Mouse (Mus musculus) brain, embryonic 14.5 days (tissue): ENCODE data around the gene St6galnac5. TPM values are rescaled to one million over a fixed set of nuclear protein-coding genes. Genes with fewer than 3 reads are reported as not detected.
"Not testable (repeated sequence)": the region's sequence is repeated elsewhere in the genome, so short reads cannot be mapped to it uniquely, and the experiment has no call there.

Experiments
- DNase-seq: peaks from one replicate; pipeline ENCODE4 v3.0.0-alpha.2; 2011; ENCODE audit warnings: low read depth
- CTCF ChIP-seq: fragments of 200-500 bp; IDR thresholded peaks from 2 replicates; pipeline ENCODE4 v1.5.1; 2012; ENCODE audit warnings: inconsistent platforms, mild to moderate bottlenecking, moderate library complexity, borderline replicate concordance; ENCODE audit not compliant: insufficient read depth, insufficient read length; ENCODE audit errors: extremely low read depth
- POLR2A ChIP-seq: fragments of 200-500 bp; IDR thresholded peaks from 2 replicates; pipeline ENCODE4 v1.6.1; 2012; ENCODE audit warnings: mild to moderate bottlenecking, inconsistent platforms, borderline replicate concordance; ENCODE audit not compliant: poor library complexity, insufficient read depth, insufficient read length, severe bottlenecking; ENCODE audit errors: extremely low read depth
- polyA plus RNA-seq: library from polyadenylated mRNA; depleted of rRNA; stranded (reverse); fragments of >200 nt; gene quantifications from 2 replicates; pipeline ENCODE4 v1.2.3, GENCODE M21; 2012

St6galnac5 gene
- polyA plus RNA-seq, 1 experiment, result 24.4 TPM

GRCm38 (mm10) chr3:152797354-152797753 is 184.7 kb downstream of the St6galnac5 start:
- TF ChIP-seq CTCF (no peak), POLR2A (no peak)
- DNase-seq, result peak; percentile 17

DNA sequence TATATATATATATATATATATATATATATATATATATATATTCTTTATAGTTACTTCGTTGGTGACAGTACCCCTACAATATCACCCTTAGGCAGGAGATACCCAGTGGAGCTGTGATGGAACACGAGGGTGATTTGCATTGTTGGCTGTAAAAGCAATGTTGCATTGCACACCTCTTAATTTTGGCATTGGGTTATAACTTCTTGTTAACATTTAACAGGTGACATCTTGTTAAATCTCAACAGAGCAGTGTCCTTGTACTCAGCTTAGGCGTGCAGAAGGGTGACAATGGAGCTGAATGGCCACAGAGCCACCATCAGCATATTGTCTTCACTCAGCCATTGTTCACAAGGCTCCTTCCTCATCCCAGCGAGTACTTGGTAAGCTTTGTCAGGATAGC is 185.8 kb downstream of the St6galnac5 start:
- TF ChIP-seq CTCF, result no peak
- no peak for DNase-seq

GRCm38 (mm10) chr3:152793006-152793405 is 189.0 kb downstream of the St6galnac5 start:
- TF ChIP-seq CTCF (no peak), POLR2A (no peak)
- no peak for DNase-seq

DNA sequence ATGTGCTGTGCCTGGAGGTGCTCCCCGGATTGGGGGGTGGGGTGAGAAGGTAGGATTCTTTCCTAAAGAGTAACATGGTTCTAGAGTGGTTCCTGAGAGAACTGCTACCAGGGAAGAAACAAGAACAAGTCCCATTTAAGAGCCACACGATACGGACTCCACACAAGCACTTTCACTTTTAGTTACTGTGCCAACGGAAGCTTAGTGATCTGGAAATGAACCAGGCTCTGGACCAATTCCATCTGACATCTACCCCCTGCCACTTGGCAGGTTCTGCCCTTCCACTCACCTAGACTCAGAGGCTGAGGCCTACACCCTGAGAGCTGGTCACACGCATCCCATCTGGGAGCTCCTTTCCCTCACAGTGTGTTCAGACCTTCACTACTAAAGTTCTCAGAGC is 189.4 kb downstream of the St6galnac5 start:
- no peak for DNase-seq
- TF ChIP-seq POLR2A (no peak), CTCF (no peak)

DNA sequence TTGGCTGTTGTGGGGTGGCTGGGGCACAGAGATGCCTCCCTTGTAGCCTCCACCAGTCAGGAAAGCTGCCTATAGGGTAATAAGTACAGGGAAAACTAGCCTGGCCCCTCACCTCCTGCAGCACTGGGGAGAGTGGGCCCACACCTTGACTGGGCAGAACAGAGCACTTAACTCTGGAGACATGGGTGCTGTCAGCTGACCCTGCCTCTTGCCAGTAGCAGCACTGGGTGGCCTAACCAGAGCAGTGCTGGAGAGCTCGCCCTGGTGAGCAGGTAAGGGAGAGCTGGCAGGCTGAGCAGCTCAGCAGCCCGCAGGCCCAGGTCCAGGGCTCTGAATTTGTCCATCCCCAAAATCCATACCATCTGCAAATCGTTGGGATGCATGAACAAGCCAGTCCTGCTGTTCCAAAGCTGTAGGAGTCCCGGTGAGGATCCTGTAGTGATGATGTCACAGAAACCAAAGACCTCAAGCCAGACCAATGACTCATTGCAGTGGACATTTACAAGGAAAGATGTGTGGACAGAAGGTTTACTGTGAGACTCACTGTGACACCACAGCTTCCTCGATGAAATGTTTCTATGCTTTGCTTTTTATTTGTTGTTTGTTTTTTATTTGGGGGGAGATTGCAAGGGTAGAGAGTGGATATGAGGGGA is 193.6 kb downstream of the St6galnac5 start:
- DNase-seq, result not testable (repeated sequence)

GRCm38 (mm10) chr3:152784353-152784752 is 197.7 kb downstream of the St6galnac5 start:
- not testable (repeated sequence) for DNase-seq

DNA sequence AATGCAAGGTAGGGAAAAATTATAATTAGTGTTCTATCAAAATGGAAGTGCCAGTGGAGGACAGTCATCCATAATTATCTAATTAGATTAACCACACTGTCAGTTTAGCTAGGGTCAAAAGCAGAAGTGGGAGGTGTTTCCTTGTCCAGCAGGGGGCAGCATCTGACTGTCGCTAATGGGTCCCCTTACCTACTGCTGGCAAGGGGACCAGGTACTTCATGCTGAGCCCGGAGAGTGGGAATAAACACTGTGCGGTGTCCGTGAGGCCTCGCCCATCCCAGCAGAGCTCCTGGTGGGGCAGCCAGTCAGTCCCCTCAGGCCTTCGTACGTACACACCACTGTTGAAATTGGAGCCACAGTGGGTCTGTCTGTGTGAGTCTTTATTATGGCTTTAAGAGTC is 198.3 kb downstream of the St6galnac5 start:
- peak; percentile 91 for TF ChIP-seq CTCF
- TF ChIP-seq POLR2A, result no peak
- DNase-seq, result peak; percentile 92

DNA sequence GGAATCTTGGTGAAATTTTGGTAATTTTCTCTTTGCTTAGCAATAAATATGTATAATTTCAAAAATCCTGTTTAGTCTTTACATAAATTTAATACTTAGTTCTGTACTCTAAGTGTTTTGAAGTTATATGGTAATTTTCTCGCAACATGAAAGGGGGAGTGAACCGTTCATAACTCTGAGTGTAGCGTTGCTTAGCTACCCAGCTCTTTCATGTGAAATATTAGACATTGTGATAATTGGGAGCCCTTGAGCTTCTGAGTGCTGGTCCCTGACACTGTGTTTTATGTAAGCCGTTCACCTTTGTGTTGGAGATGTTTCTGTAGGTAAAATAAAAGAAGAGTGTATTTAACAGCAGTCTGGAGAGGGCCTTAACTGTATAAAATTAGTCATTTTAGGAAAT is 202.2 kb downstream of the St6galnac5 start:
- peak; percentile 59 for DNase-seq
- TF ChIP-seq CTCF (no peak), POLR2A (no peak)

- no peak for TF ChIP-seq CTCF
- TF ChIP-seq POLR2A, result no peak
- no peak for DNase-seq
Observed at GRCm38 (mm10) chr3:152776872-152777540, 205.0 kb downstream of the St6galnac5 start.

DNA sequence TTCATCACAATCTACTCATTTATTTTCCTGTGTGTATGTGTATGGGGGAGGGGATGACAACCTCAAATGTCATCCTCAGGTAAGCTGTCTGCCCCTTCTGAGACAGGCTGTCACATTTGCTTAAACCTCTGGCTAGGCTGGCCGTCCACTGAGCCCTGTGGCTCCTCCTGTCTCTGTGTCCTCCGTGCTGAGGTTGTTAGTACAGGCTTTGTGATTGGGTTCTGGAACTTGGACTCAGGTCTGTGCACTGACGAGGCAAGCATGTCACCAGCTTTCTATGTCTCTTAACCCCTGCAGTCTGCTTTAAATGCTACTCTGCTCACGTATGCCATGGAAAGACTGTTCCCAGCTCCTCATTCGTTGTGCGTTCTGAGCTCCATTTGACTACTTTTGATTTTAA is 205.7 kb downstream of the St6galnac5 start:
- no peak for TF ChIP-seq POLR2A
- TF ChIP-seq CTCF, result no peak
- no peak for DNase-seq

DNA sequence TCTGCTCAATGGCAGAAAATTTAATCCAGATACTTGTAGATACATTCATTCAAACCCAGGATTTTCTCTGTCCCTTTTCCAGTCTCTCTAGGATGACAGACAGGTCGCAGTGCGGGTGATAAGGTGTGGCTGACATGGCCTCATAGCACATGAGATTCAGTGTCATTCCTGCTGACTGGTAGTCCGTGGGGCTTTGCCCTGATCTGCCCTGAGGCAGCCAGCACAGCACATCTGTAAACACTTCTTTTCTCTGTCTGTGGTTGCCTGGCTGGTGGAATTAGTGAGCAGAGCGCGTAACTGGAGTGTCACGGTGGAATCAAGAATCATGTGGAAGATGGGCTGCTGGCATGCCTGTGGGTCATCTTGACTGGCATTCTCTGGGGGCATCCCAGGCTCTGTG is 212.0 kb downstream of the St6galnac5 start:
- TF ChIP-seq POLR2A (no peak), CTCF (no peak)
- no peak for DNase-seq

DNA sequence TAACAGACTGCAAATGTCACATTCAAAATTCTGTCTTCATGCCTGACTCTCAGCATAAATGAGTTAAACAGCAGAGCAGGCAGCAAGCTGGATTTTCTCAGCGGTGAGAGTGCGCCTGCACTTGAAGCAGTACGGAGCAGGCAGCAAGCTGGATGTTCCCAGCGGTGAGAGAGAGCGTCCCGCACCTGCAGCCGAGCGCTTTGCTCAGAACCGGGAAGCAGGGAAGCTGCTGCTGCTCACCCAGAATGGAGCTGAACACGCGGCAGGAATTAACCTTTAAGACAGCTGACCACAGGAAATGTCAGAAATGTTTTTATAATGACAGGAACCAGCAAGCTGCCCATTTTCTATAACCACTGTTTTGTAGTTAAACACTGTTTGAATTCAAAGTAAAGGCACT is 214.6 kb downstream of the St6galnac5 start:
- peak; percentile 66 for DNase-seq
- TF ChIP-seq CTCF, result no peak
- TF ChIP-seq POLR2A, result no peak
